Mouse (Mus musculus): ENCODE measurements around the gene Wdr47.
"Not testable (repeated sequence)": the region's sequence is repeated elsewhere in the genome, so short reads cannot be mapped to it uniquely, and the experiment has no call there.

Gene Wdr47

DNA sequence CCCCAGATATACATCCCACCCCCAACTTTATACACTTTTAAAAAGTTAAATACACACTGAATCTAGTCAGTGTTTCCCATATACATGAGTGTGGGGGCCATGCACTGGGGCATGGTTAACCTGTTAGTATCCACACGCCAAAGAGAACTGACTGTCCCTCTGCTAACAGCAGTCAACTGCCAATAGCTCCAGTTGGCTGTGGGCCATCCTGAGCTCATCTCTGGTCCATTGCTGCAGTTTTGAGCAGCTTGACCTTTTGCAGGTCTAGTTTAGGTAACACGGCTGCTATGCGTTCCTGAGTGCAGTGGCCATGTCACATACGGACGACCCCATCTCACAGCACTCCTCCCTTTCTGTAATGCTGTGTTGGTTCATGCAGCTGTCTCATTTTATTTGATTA, 43.7 kb downstream of the Wdr47 start:
- no peak for DNase-seq (ENCODE audit: low spot score in 2 of 2)

DNA sequence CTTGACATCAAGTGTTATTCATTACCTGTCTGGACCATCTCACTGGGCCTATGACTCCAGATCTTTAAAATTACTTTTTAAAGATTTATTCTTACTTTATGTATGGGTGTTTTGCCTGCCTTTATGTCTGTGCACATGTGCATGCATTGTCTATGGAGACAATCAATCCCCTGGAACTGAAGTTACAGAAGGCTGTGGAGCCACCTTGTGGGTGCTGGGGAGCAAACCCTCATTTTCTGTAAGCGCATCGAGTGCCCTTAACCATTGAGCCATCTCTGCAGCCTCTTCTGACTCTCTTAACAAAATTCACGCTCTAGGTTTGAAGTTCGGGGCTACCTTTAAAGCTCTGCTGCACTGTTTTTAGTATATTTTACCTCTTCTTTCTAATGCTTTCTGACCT, 48.3 kb downstream of the Wdr47 start:
- DNase-seq (ENCODE audit: low spot score in 2 of 2), result no peak

GRCm38 (mm10) chr3:108640998-108641397, 49.9 kb downstream of the Wdr47 start:
- DNase-seq (ENCODE audit: low spot score in 2 of 2), result no peak

- no peak for DNase-seq (ENCODE audit: low spot score in 2 of 2)
Observed at GRCm38 (mm10) chr3:108644856-108645255, 53.8 kb downstream of the Wdr47 start.

DNA sequence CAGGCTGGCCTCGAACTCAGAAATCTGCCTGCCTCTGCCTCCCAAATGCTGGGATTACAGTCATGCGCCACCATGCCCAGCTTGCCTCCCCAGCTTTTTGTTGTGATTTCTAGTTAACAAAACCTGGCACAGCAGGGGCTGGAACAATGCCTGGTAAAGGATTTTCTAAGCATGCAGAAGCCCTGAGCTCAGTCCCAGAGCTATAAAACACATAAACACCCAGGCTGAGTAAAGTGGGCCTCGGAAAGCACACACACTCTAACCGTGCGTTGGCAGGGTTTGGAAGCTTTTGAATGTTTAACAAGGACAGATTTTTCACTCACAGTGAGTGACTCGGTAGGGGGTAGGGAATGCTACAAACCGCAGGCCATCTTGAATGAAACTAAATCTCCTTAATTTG, 55.0 kb downstream of the Wdr47 start:
- no peak for DNase-seq (ENCODE audit: low spot score in 2 of 2)

- DNase-seq (ENCODE audit: low spot score in 2 of 2), result not testable (repeated sequence)
Observed at GRCm38 (mm10) chr3:108647681-108648080, 56.6 kb downstream of the Wdr47 start.

- no peak for DNase-seq (ENCODE audit: low spot score in 2 of 2)
Observed at GRCm38 (mm10) chr3:108652866-108653642, 62.0 kb downstream of the Wdr47 start.

- peak; percentile 84 to 95 for DNase-seq (ENCODE audit: low spot score in 2 of 2)
Observed at GRCm38 (mm10) chr3:108653710-108654379, 62.8 kb downstream of the Wdr47 start, which contains the start of gene Clcc1. Gene Clcc1, plus strand, starts transcription at chr3:108653913.

DNA sequence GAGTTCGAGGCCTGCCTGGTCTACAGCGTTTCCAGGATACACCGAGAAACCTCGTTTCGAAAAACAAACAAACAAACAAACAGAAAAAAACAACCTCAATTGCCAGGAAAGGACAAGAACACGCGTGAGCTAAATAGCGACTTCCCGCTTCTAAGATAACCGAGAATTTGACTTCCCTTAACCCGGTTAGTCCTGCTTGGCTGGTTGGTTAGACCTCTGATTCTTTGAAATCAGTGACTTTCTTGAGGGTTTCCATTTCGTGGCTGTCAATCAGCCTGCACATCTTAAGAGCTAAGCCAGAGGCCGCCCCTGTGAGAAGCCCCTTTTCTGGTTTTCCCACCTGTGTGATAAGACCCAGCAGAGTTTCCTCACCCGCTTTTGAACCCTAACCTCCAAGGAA, 63.5 kb downstream of the Wdr47 start:
- no peak for DNase-seq (ENCODE audit: low spot score in 2 of 2)

- DNase-seq (ENCODE audit: low spot score in 2 of 2), result no peak
Observed at GRCm38 (mm10) chr3:108655486-108655885, 64.4 kb downstream of the Wdr47 start.

DNA sequence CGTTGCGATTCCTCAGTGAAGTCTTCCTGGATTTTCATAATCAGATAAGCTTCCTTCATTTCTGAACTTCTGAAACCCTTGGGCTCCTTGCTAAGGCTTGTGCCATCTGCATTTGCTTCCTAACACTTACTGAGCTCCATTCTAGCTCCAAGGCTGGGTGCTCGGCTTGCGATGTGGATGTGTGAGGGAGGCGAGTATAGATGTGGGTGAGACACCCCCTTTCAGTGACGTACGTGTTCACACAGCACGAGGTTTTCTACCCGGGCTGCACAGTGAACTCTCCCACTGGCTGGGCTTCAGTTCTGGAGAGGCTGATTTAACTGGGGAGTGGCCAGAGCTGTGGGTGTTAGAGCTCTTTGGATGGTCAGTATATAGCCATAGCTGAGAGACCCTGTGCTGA, 67.5 kb downstream of the Wdr47 start:
- DNase-seq (ENCODE audit: low spot score in 2 of 2), result peak in 1 of 2 experiments; percentile 12

- DNase-seq (ENCODE audit: low spot score in 2 of 2), result no peak
Observed at GRCm38 (mm10) chr3:108660941-108661340, 69.9 kb downstream of the Wdr47 start.

- no peak for DNase-seq (ENCODE audit: low spot score in 2 of 2)
Observed at GRCm38 (mm10) chr3:108676616-108677015, 85.5 kb downstream of the Wdr47 start.

DNA sequence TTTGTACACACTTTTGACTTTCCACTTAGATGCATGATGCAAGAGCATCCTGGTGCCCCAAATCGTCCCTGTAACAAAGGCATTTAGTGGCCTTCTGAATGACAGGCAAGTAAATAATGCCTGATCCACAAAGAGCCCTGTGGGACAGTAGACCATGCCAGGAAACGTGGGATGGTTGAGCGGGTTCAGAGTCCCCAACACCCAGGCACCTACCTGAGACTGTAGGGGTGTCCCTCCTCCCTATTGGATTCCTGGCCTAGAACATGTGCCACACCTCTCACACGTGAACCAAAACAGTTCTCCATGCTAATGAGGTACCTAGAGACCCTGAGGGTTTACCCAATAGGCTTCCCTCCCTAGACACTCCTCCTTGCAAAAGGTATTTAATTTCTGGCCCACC, 89.9 kb downstream of the Wdr47 start:
- no peak for DNase-seq (ENCODE audit: low spot score in 2 of 2)

GRCm38 (mm10) chr3:108683597-108683996, 92.5 kb downstream of the Wdr47 start:
- not testable (repeated sequence) for DNase-seq (ENCODE audit: low spot score in 2 of 2)

- DNase-seq (ENCODE audit: low spot score in 2 of 2), result no peak
Observed at GRCm38 (mm10) chr3:108685701-108686100, 94.6 kb downstream of the Wdr47 start.

GRCm38 (mm10) chr3:108689015-108689441, 97.9 kb downstream of the Wdr47 start:
- no peak for DNase-seq (ENCODE audit: low spot score in 2 of 2)

GRCm38 (mm10) chr3:108689446-108689845, 98.4 kb downstream of the Wdr47 start:
- no peak for DNase-seq (ENCODE audit: low spot score in 2 of 2)

- no peak for DNase-seq (ENCODE audit: low spot score in 2 of 2)
Observed at GRCm38 (mm10) chr3:108689979-108690378, 98.9 kb downstream of the Wdr47 start.

- peak in 1 of 2 experiments; percentile 40 for DNase-seq (ENCODE audit: low spot score in 2 of 2)
Observed at GRCm38 (mm10) chr3:108694321-108694720, 103.2 kb downstream of the Wdr47 start.
